In genomic region chr6:108098171-108098845, GRCm38 (mm10) we compare ENCODE assay signal across 9 mouse cellular contexts. TPM values are rescaled to one million over a fixed set of nuclear protein-coding genes. Genes with fewer than 3 reads are reported as not detected.
DNase-seq lines count a peak whose midpoint lies in the region; ATAC-seq lines count a peak whose summit lies in the region.
"Had no signal": no experiment of that assay in that cellular context is flagged by ENCODE, and none has a peak within 500 bp of the region (broad histone marks: within the 10 kb centered on the region; RNA-seq: fewer than 3 reads in every experiment).

No protein-coding gene starts in this region.

- 18% methylated on average over 9 of the region's 9 CpGs for WGBS in intestine, embryonic 15.5 days
- 19% methylated on average over 9 of the region's 9 CpGs for WGBS in midbrain, embryonic 11.5 days

- peak; percentile 63 for DNase-seq in T-cell, adult 2 months (ENCODE audit: low spot score)
- DNase-seq in left cerebral cortex, postnatal 25 days (ENCODE audit: low spot score in 2 of 2) = peak; percentile 61 to 64
- DNase-seq in midbrain, embryonic 11.5 days (ENCODE audit: low spot score, missing footprints) = peak; percentile 90
- peak; percentile 28 to 30 for DNase-seq in right cerebral cortex, postnatal 36 days (ENCODE audit: low spot score in 2 of 2)

- no peak overlapping the region for H3K27ac ChIP-seq in intestine, embryonic 15.5 days
- no peak overlapping the region for H3K27ac ChIP-seq in midbrain, embryonic 11.5 days (ENCODE audit: low read depth, low read length)
- H3K27ac ChIP-seq: limb, embryonic 15.5 days had no signal

- H3K9ac ChIP-seq in intestine, embryonic 15.5 days = no peak overlapping the region
- H3K9ac ChIP-seq in midbrain, embryonic 11.5 days (ENCODE audit: low read length) = 0 out of 2 replicates have a peak overlapping the region, but pooled peaks have one; percentile 5
- H3K9ac ChIP-seq: limb, embryonic 15.5 days had no signal

- H3K4me1 ChIP-seq in intestine, embryonic 15.5 days (replicated peaks) = no peaks in the 10 kb centered on the region
- H3K4me1 ChIP-seq in midbrain, embryonic 11.5 days (ENCODE audit: control insufficient read depth, insufficient read depth, low read length) = no peaks in the 10 kb centered on the region; the same call in 1 of the 2 replicates

- intact Hi-C loops in left cerebral cortex, postnatal 25 days (cut with DNase I) = loop anchor here (1.0 to 10.0 kb wide), 4 partner anchors 114 to 636 kb away; partner anchors contain the start of gene Itpr1

- ATAC-seq in common myeloid progenitor, adult 5-6 weeks (replicated peaks; ENCODE audit: low read depth, poor library complexity, severe bottlenecking) = peak; percentile 100
- ATAC-seq in granulocyte monocyte progenitor cell, adult 5-6 weeks (replicated peaks; ENCODE audit: poor library complexity, severe bottlenecking) = peak; percentile 99
- peak; percentile 71 for ATAC-seq in intestine, embryonic 15.5 days
- ATAC-seq in midbrain, embryonic 11.5 days (ENCODE audit: low FRiP score) = peak; percentile 89
- no peak for ATAC-seq in erythroblast, adult 5-6 weeks (replicated peaks; ENCODE audit: low FRiP score, poor library complexity, severe bottlenecking)

- H3K27me3 ChIP-seq in intestine, embryonic 15.5 days (replicated peaks) = no peaks in the 10 kb centered on the region
- no peaks in the 10 kb centered on the region for H3K27me3 ChIP-seq in midbrain, embryonic 11.5 days (ENCODE audit: control insufficient read depth, insufficient read depth, low read length)
- H3K27me3 ChIP-seq: limb, embryonic 15.5 days had no signal

- no peak overlapping the region for H3K4me2 ChIP-seq in intestine, embryonic 15.5 days (replicated peaks)
- H3K4me2 ChIP-seq in midbrain, embryonic 11.5 days = no peak overlapping the region
- H3K4me2 ChIP-seq: limb, embryonic 15.5 days had no signal

- H3K36me3 ChIP-seq in intestine, embryonic 15.5 days = no peaks in the 10 kb centered on the region
- H3K36me3 ChIP-seq in midbrain, embryonic 11.5 days (ENCODE audit: control insufficient read depth, insufficient read depth, low read length) = no peaks in the 10 kb centered on the region
- H3K36me3 ChIP-seq: limb, embryonic 15.5 days had no signal

- H3K9me3 ChIP-seq in intestine, embryonic 15.5 days = no peaks in the 10 kb centered on the region
- no peaks in the 10 kb centered on the region for H3K9me3 ChIP-seq in midbrain, embryonic 11.5 days (ENCODE audit: control insufficient read depth, low read length)
- H3K9me3 ChIP-seq: limb, embryonic 15.5 days had no signal

- H3K4me3 ChIP-seq in intestine, embryonic 15.5 days (replicated peaks) = no peak overlapping the region
- H3K4me3 ChIP-seq in midbrain, embryonic 11.5 days (ENCODE audit: low read depth, low read length) = no peak overlapping the region
- H3K4me3 ChIP-seq: limb, embryonic 15.5 days had no signal

RNA-seq across cellular contexts. Expression of gene Setmar, which starts 33.5 kb away (rescaled TPM):
- 3.7 and 4.0 TPM in 2 replicates for total RNA-seq in common myeloid progenitor, adult 5-6 weeks (2017)
- total RNA-seq in granulocyte monocyte progenitor cell, adult 5-6 weeks (2014; fragmentation: Nextera tagmentation) = 5.1 and 6.1 TPM in 2 replicates
- 3.3 and 5.0 TPM in 2 replicates for total RNA-seq in granulocyte monocyte progenitor cell, adult 5-6 weeks (2017)
- 5.8 and 6.4 TPM in 2 replicates for polyA plus RNA-seq in intestine, embryonic 15.5 days (2015; fragmentation: Nextera tagmentation; extraction: Ambion mirVana)
- 10 to 100 TPM in 1 of 2 experiments, 1 to 10 TPM in 1; 8.8 to 10.3 TPM for total RNA-seq in left cerebral cortex, postnatal 25 days (2021)
- polyA plus RNA-seq in midbrain, embryonic 11.5 days (2014; fragmentation: Nextera tagmentation; extraction: Ambion mirVana) = 9.1 and 9.8 TPM in 2 replicates
- total RNA-seq in erythroblast, adult 5-6 weeks (2015; ENCODE audit: low replicate concordance) = 1.9 TPM in 1 of 2 replicates, not detected in the other
- 0.94 TPM in 1 of 2 replicates, not detected in the other for total RNA-seq in erythroblast, adult 5-6 weeks (2017; ENCODE audit: low replicate concordance)

Comparison
In these comparisons a context has a peak if more than half of its experiments do, and no peak if none do; other contexts are left out.
1. DNase-seq: peak in every context shown above with its lines; median percentile 90 in midbrain, embryonic 11.5 days; 63 in T-cell, adult 2 months; 62 in left cerebral cortex, postnatal 25 days; 29 in right cerebral cortex, postnatal 36 days.